Mouse (Mus musculus): ENCODE data around the gene Med18. TPM values are rescaled to one million over a fixed set of nuclear protein-coding genes. Genes with fewer than 3 reads are reported as not detected.

Gene Med18
- 1 to 10 TPM; 4.4 to 4.8 TPM for total RNA-seq (2021)

- intact Hi-C loops (cut with DNase I) = loop anchor here (5.0 kb wide), 1 partner anchor 41 kb away; the partner anchor contains the start of gene Phactr4
- peak; percentile 87 for DNase-seq (ENCODE audit: low spot score)
Observed at GRCm38 (mm10) chr4:132463430-132464254, at the start of gene Med18. TSS of gene Med18 (minus strand) at chr4:132463921.

GRCm38 (mm10) chr4:132512080-132512479 lies 48.4 kb upstream of the Med18 start:
- intact Hi-C loops (cut with DNase I) = loop anchor here (1.0 to 5.0 kb wide), 3 partner anchors 47 to 220 kb away; no protein-coding TSS in a partner anchor
- no peak for DNase-seq (ENCODE audit: low spot score)

- intact Hi-C loops (cut with DNase I) = loop anchor here (5.0 kb wide), 2 partner anchors 163 to 218 kb away; no protein-coding TSS in a partner anchor
- peak; percentile 97 for DNase-seq (ENCODE audit: low spot score)
Observed at GRCm38 (mm10) chr4:132510352-132510798, 46.7 kb upstream of the Med18 start, which contains the start of gene Sesn2. TSS of gene Sesn2 (minus strand) at chr4:132510501.

- intact Hi-C loops (cut with DNase I) = loop anchor here (5.0 kb wide), 3 partner anchors 152 to 217 kb away; no protein-coding TSS in a partner anchor
- peak; percentile 64 for DNase-seq (ENCODE audit: low spot score)
Observed at GRCm38 (mm10) chr4:132509621-132510296, 46.0 kb upstream of the Med18 start.

GRCm38 (mm10) chr4:132507210-132507609 lies 43.5 kb upstream of the Med18 start:
- no peak for DNase-seq (ENCODE audit: low spot score)
- intact Hi-C loops (cut with DNase I) = loop anchor here (5.0 kb wide), 1 partner anchor 150 kb away; no protein-coding TSS in a partner anchor

- no peak for DNase-seq (ENCODE audit: low spot score)
- intact Hi-C loops (cut with DNase I) = loop anchor here (5.0 kb wide), 1 partner anchor 149 kb away; no protein-coding TSS in a partner anchor
Observed at GRCm38 (mm10) chr4:132506250-132506649, 42.5 kb upstream of the Med18 start.

- DNase-seq (ENCODE audit: low spot score) = no peak
- intact Hi-C loops (cut with DNase I) = loop anchor here (5.0 kb wide), 1 partner anchor 148 kb away; no protein-coding TSS in a partner anchor
Observed at GRCm38 (mm10) chr4:132505800-132506199, 42.1 kb upstream of the Med18 start.

- intact Hi-C loops (cut with DNase I) = loop anchor here (5.0 kb wide), 1 partner anchor 148 kb away; no protein-coding TSS in a partner anchor
- DNase-seq (ENCODE audit: low spot score) = no peak
Observed at GRCm38 (mm10) chr4:132505034-132505738, 41.5 kb upstream of the Med18 start.

- DNase-seq (ENCODE audit: low spot score) = no peak
- intact Hi-C loops (cut with DNase I) = no loop called here
Observed at GRCm38 (mm10) chr4:132503344-132503743, 39.6 kb upstream of the Med18 start.

- no peak for DNase-seq (ENCODE audit: low spot score)
- intact Hi-C loops (cut with DNase I) = no loop called here
Observed at GRCm38 (mm10) chr4:132501639-132502038, 37.9 kb upstream of the Med18 start.

GRCm38 (mm10) chr4:132494271-132494918 lies 30.7 kb upstream of the Med18 start:
- DNase-seq (ENCODE audit: low spot score) = no peak
- intact Hi-C loops (cut with DNase I) = no loop called here

GRCm38 (mm10) chr4:132492178-132493060 lies 28.7 kb upstream of the Med18 start:
- intact Hi-C loops (cut with DNase I) = no loop called here
- peak; percentile 26 for DNase-seq (ENCODE audit: low spot score)

GRCm38 (mm10) chr4:132491748-132492147 lies 28.0 kb upstream of the Med18 start:
- DNase-seq (ENCODE audit: low spot score) = no peak

GRCm38 (mm10) chr4:132491057-132491456 lies 27.3 kb upstream of the Med18 start:
- intact Hi-C loops (cut with DNase I) = no loop called here
- DNase-seq (ENCODE audit: low spot score) = no peak

More at GRCm38 (mm10) chr4:132491748-132492147, 28.0 kb upstream of the Med18 start:
- intact Hi-C loops (cut with DNase I) = no loop called here

GRCm38 (mm10) chr4:132490273-132491010 lies 26.7 kb upstream of the Med18 start:
- intact Hi-C loops (cut with DNase I) = no loop called here
- DNase-seq (ENCODE audit: low spot score) = no peak

GRCm38 (mm10) chr4:132488976-132489375 lies 25.3 kb upstream of the Med18 start:
- no peak for DNase-seq (ENCODE audit: low spot score)
- intact Hi-C loops (cut with DNase I) = no loop called here

GRCm38 (mm10) chr4:132488521-132488920 lies 24.8 kb upstream of the Med18 start:
- intact Hi-C loops (cut with DNase I) = no loop called here
- DNase-seq (ENCODE audit: low spot score) = no peak

- no peak for DNase-seq (ENCODE audit: low spot score)
- intact Hi-C loops (cut with DNase I) = no loop called here
Observed at GRCm38 (mm10) chr4:132484820-132485219, 21.1 kb upstream of the Med18 start.

Measured in heart, postnatal 25 days (tissue).